Mouse (Mus musculus): ENCODE data around the gene Adprhl2. TPM values are rescaled to one million over a fixed set of nuclear protein-coding genes. Genes with fewer than 3 reads are reported as not detected.

Adprhl2 gene
- polyA plus RNA-seq, 2 experiments from 2014 or later, result 20.3 to 33.8 TPM

Other genes starting within 250 kb of the Adprhl2 start
- gene Lsm10, start 225.1 kb downstream of the Adprhl2 start, polyA plus RNA-seq (2017; shearing (Covaris generic)), result 10 to 100 TPM; 68.6 to 76.0 TPM
- gene Stk40, start 217.7 kb downstream of the Adprhl2 start, polyA plus RNA-seq (2017; shearing (Covaris generic)), result 10 to 100 TPM; 11.4 to 23.2 TPM
- gene Eva1b, start 174.0 kb downstream of the Adprhl2 start, polyA plus RNA-seq (2017; shearing (Covaris generic)), result 10 to 100 TPM; 10.5 to 12.7 TPM
- gene Sh3d21, start 158.2 kb downstream of the Adprhl2 start, polyA plus RNA-seq (2017; shearing (Covaris generic)), result 1 to 10 TPM in 1 of 2 experiments, under 1 TPM in 1; 0.56 to 1.2 TPM
- 100 to 1,000 TPM; 222 to 330 TPM for gene Thrap3, start 118.9 kb downstream of the Adprhl2 start, polyA plus RNA-seq (2017; shearing (Covaris generic))
- 1 to 10 TPM; 2.0 to 6.3 TPM for gene Map7d1, start 65.4 kb downstream of the Adprhl2 start, polyA plus RNA-seq (2017; shearing (Covaris generic))
- gene Trappc3, start 59.4 kb downstream of the Adprhl2 start, polyA plus RNA-seq (2017; shearing (Covaris generic)), result 100 to 1,000 TPM in 1 of 2 experiments, 10 to 100 TPM in 1; 64.4 to 121 TPM
- not detected for gene Col8a2, start 34.9 kb downstream of the Adprhl2 start, polyA plus RNA-seq (2017; shearing (Covaris generic))
- gene Tekt2, start 4.0 kb upstream of the Adprhl2 start, polyA plus RNA-seq (2017; shearing (Covaris generic)), result not detected
- gene Ago3, start 107.9 kb upstream of the Adprhl2 start, polyA plus RNA-seq (2017; shearing (Covaris generic)), result 10 to 100 TPM; 17.2 to 17.7 TPM
- 10 to 100 TPM in 1 of 2 experiments, 1 to 10 TPM in 1; 9.8 to 10.1 TPM for gene Ago1, start 146.9 kb upstream of the Adprhl2 start, polyA plus RNA-seq (2017; shearing (Covaris generic))
- gene Ago4, start 211.8 kb upstream of the Adprhl2 start, polyA plus RNA-seq (2017; shearing (Covaris generic)), result under 1 TPM in 1 of 2 experiments, not detected in 1; 0.09 TPM
- 1 to 10 TPM; 3.3 to 4.1 TPM for gene Clspn, start 235.2 kb upstream of the Adprhl2 start, polyA plus RNA-seq (2017; shearing (Covaris generic))